Mouse (Mus musculus) ovary, postnatal 10 days (tissue): ENCODE measurements around the gene Drosha.

Experiments used
- DNase-seq: peaks from one replicate; pipeline ENCODE4 v3.0.0; 2022; ENCODE audit warnings: low spot score

Gene Drosha

DNA sequence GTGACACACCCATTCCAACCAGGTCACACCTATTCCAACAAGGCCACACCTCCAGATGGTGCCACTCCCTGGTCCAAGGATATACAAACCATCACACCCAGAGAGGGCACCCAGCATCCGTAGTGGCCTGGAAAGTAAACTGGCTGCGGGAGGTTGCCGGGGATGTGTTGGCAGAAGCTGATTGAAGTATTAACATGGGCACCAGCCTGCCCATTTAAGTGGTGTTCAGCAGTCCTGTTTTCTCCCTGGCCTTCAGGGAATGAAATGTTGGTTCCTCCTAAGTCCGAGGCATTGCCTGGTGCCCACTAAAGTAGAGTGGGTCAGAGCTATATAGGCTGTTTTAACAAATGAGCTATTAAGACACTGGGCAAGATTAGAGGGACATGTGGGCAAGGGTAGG lies 8.0 kb downstream of the Drosha start:
- DNase-seq, result no peak

DNA sequence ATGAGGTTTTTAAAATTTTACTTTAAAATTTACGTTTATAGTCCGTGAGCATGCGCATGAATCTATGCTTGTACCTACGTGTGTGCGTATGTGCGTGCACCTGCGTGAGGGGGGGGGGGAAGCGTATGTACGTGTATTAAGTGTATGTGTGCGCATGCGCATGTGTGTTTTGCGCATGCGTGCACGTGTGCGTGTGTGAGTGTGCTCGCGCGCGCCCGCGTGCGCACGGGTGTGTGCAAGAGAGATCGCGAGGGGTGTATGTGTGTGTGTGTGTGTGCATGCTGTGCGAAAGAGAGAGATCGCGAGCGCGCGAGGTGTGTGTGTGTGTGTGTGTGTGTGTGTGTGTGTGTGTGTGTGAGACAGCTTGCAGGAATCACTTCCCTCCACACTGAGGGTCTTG lies 8.8 kb downstream of the Drosha start:
- no peak for DNase-seq

DNA sequence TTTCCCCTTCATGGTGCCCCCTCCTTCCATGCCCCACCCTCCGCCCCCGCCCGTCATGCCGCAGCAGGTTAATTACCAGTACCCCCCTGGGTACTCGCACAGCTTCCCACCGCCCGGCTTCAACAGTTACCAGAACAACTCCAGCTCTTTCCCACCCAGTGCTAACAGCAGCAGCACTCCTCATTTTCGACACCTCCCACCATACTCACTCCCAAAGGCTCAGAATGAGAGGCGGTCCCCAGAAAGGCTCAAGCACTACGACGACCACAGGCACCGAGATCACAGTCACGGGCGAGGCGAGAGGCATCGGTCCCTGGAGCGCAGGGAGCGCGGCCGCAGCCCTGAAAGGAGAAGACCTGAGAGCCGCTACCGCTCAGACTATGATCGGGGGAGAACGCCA lies 9.6 kb downstream of the Drosha start:
- DNase-seq, result no peak

DNA sequence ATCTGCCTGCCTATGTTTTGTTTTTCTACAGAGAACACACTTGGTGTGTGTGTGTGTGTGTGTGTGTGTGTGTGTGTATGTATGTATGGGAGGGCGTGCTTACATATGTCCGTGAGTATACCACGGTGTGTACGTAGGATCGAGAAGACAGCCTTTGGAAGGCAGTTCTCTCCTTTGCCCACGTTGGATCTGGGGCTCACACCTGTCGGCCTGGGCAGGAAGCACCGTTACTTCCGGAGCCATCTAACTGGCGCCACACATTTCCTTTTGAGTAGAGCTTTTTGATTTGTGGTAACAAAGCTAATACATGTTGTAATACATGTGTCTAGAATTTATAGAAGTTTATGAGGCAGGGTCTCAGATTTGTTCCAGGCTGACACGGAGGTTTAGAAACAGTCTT lies 16.1 kb downstream of the Drosha start:
- DNase-seq, result no peak

DNA sequence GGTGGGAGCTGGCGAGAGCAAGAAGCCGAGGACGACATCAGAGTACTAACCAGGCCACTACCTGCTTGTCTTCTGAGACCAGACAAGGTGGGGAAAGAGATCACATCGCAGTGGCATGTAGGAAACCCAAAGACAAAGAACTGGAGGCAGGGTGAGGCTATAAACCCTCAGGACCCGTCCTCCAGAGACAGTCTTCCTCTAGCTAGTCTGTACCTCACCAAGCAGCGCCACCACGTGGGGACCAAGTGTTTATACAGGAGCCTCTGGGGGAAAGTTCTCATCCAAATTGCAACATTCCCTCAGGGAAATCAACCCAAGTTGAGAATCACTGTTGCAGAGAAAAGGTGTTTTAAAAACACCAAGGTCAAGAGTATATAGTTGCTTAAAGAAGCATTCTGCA lies 18.2 kb downstream of the Drosha start:
- no peak for DNase-seq

DNA sequence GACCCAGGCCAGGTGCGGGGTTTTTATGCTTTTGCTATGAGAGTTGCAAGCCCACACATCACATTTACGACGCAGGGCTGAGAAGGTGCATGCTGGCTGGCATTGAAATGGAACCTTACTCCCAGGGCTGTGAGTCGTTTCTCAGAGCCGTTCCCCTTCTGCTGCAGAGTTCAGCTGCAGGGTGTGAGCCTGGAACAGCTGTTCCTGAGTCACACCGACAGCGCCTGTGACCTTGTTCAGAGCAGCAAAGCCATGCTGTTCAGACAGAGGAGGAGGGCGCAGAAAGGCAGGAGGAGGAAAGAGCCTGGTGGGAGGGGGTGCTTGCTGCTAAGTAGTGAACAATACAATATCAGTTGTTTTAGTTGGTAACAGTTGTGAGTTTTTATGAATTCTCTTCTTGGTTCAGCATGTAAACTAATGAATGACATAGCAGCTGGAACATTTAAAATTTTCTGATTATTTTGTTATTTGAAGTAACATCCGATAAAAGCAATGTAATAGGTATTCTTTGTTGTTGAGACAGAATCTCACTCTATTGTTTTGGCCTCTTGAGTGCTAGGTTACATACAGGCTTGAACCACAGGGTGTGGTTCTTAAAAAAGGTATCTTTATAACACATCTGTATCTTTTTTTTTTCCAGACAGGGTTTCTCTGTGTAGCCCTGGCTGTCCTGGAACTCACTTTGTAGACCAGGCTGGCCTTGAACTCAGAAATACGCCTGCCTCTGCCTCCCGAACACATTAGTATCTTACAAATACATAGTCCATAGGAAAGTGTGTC lies 23.8 kb downstream of the Drosha start:
- no peak for DNase-seq

DNA sequence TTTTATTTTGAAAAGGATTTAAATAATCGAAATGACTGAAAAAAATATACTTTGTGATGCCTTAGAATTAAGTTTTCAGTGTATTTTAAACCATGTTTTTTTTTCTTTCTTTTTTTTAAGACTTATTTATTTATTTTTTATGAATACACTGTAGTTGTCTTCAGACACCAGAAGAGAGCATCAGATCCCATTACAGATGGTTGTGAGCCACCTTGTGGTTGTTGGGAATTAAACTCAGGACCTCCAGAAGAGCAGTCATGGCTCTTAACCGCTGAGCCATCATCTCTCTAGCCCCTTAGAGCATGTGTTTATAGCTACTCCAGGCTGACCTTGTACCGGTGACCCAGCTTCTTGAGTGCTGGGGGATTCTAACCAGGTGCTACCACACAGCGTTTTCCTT lies 24.8 kb downstream of the Drosha start:
- DNase-seq, result no peak

DNA sequence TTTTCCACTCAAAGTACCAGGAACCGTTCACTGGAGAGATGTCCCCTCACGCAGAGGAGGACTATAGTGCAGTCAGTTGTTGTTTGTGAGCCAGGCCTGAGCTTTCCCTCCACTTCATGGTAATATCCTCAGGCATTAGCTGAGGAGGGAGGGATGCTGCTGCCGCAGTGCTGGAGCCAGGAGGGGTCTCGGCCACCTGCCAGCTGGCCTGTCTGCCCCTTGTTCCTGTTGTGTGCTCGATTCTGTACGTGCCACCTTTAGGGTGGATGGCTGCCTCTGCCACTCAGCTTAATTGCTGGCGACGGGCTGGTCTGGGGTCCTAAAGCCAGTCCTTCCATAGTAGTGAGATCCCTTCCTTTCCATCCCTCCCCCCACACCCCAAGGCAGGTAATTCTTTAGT lies 28.9 kb downstream of the Drosha start:
- no peak for DNase-seq

DNA sequence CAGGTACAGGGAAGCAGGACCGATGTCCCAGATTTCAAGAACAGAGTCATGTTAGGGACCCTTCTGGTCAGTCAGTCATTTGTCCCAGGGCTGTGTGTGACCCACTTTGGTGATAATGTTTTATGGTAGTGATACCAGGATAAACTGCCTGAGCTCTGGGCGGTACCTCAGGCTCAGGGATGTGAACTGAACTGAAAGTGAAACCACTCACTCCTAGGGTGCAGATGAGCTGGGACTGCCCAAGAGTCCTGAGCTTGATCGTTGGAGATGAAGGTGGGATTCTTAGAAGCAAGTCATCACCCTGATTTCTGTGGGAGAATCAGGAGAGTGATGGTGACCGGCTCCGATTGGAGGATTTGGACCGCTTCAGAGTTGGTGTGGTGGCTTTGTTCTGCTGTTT lies 32.2 kb downstream of the Drosha start:
- no peak for DNase-seq

DNA sequence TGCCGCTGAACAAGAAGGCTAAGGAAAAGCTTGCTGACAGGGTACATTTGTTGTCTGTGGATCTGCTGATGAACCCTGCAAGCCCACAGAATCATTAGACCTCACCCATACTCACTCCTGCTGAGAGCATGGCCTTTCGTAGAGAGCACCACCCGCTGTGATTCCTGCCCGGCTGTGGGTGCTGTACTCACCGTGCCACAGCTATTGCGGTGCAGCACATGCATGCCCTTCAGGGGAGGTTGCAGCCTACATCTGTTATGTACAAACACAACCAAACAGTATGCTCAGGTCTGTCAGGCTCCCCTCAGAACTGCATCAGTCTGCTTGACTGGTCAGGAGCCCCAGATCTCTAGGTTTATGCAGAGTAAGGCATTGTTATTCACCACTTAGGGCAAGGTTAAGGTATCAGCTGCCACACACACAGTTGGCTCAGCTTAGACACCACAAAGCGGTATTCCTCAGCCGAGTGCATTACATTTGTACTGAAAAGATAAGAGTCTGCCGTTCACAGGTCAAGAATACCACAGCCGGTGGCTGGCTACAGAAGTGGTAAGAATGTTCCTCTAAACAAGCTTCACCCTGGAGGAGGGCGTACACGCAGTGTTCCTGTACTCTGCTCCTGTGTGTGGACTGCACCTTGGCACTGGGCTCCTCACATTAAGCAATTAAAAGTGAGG lies 33.4 kb downstream of the Drosha start:
- no peak for DNase-seq

DNA sequence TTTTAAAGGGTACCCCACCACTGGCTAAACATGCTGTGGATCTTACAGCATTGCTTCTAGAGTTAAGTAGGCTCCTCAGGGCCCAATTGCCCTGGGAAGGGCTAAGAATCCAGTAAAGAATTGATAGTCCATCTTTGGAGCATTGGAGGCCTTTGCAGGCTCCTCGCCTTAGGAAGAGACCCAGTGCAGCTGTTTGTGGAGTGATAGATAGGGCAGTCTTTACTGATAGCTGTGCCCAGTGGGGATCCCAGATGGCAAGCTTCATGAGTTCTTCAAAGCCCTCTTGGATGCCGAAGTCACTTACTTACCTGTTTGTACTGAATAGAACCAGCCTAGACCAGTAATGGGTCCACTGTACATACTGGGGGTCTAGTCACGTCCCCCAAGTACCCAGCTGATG lies 34.0 kb downstream of the Drosha start:
- DNase-seq, result no peak

DNA sequence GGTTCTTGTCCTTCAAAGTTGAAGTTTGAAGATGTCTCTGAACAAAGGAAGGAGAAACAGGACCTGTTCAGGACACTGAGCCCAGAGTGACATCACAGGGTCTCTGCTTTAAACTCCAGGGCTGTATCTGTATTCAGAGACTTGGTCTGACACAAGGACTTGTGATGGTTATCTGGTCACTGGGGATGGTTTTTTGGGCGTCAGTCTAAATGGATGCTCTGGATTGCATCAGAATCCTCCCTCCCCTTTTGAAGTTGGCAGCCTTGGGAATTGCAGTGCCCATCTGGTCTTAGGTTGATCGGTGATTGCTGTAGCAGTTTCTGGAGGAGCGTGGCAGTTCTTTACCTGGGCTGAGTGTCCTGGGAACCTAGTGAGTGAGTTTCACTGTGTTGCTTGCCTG lies 37.4 kb downstream of the Drosha start:
- no peak for DNase-seq

DNA sequence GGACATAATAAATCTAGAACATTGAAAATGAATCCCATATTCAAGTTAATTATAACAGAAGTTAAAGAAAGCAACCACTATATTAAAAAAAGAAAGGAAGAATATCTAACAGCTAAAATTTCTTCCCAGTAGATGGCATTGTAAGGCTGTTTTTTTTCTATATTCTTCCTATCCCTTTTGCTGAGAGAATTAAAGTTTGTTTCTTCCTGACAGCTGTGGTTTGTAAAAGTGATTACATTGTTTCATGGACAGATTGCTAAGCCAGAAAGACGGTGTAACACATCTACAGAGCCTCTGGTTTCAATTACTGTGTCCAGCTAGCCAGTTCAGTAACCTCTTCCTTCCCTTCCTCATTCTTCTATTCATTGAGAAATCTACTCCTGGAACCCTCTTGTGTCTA lies 39.1 kb downstream of the Drosha start:
- no peak for DNase-seq

DNA sequence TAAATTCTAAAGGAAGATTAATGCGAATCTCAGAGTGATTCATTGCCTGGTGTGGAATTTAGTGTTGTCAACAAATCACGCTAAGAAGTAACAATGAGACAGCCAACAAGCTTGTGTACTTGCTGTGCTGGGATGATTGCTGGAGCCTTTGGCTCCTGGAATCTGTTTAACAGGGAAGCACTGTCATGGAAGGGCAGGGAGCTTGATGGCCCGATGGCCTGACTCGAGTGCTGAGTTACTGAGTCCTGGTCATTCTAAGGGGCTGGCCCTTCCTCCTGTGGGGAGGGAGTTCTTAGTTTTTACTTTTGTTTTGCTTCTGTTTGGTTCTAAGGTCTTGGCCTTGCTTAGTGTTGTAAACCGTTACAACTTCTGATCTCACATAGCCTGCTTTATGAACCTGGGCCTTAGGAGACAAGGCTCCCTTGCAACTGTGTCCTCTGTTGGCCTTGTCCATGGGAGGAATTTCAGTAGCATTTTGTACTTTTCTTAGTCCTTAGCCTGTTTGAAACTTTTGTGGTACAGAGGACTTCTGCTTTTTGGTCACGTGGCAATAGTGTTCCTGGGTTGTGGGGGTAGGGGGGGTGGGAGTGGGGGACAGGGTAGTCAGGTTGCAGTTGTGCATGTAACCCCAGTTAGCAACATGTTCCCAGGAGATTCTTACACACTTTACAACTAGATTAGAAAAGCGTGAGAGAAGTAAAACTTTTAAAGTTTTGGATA lies 41.1 kb downstream of the Drosha start:
- no peak for DNase-seq

DNA sequence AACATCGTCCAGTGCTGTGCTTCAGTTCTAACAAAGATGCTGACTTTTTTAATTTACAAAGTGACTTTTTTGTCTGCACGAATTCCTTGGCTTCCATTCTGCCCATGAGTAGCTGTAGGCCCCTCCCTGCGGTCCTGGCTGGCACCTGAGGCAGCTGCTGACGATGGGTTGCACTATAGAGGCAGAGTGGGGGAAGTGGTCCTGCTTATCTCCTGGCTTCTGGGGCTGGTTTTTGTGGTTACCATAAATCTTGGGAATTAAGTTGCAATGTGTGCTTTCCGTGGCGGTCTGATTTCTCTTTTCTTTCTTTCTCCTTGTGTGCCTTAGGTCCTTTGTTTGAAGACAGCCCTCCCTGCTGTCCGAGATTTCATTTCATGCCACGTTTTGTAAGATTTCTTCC lies 42.7 kb downstream of the Drosha start:
- DNase-seq, result no peak

DNA sequence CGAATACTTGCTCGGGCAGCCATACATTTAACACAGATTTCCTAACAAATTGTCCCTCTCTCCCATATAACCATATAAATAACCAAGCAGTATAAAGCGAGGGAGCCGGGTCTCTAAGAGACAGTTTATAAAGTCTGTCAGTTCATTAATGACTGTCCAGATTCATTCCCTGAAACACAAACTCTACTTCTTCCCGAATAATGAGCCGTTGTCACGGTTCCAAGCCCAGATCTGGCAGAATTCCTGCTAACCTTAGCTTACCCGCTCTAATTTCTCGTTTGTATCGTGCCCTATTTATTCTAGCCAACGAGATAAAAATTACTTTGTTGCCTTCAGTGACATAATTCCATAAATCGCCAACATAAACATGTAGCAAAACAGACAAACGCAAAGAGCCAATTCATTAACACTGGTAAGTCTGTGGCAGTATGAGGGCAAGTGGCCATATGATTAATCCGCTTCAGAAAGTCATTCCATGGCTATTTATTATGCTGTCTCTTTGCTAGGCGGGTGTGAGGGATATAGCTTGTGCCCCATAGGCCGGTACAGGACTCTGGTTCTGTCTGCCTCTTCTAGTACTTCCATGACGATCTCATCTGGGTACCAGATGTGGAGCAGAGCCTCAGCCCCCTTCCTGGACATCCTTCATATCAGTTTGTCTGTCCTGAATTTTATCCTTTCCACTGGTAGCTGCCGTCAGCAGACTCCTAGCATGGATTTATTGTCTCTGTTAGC lies 51.0 kb downstream of the Drosha start:
- no peak for DNase-seq

DNA sequence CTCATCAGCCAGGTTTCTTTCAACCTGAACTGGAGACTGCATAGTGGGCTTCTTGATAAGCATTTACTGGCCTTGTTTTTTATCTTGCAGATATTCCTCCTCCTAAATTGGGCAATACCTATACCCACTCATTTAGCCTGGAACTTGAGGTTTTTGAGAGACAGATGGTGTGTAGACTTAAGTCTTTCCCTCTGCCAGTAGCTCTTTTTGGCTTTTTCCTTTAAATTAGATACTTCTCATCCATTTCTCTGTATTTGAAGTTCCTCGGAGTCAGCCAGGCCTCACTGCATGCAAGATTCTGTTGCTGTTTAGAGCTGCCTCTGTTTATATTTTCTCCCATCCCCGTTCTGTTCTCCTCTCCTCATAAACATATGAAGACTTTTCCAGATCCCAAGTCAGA lies 51.7 kb downstream of the Drosha start:
- DNase-seq, result no peak

DNA sequence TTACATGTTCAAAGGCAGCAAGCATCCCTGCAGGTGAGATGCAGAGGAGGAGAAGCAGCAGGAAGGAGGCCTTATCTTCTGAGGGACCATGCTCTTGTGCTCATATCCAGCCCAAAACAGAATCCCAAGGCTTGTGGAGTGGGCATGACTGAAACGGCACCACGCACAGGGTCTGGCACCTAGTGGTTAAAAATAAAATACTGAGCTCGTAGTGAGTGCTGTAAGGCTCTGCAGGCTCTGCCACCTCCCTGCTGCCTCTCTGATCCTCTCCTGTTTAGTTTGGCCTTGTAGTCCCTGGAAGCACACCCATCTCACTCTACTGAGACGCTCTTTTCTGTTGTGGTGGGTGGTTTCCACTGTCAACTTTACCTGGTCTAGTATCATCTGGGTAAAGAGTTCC lies 52.3 kb downstream of the Drosha start:
- DNase-seq, result no peak

DNA sequence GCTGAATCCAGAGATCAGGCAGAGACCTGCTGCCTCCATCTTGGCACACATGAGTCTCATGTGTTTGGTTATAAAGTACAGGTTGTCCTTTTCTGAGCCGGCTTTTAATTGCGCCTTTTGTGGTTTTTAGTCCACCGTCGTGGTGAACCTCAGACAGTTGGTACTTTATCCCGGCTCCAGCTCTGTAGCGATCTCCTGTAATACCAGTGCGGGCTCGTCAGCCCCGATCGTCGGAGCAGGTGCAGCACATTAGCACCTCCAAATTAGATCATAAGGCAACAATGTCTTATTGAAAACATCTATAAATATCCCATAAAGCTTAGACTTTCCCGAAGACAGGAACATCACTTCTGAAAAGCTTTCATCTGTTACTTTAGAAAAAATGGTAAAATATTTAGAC lies 53.3 kb downstream of the Drosha start:
- DNase-seq, result no peak

DNA sequence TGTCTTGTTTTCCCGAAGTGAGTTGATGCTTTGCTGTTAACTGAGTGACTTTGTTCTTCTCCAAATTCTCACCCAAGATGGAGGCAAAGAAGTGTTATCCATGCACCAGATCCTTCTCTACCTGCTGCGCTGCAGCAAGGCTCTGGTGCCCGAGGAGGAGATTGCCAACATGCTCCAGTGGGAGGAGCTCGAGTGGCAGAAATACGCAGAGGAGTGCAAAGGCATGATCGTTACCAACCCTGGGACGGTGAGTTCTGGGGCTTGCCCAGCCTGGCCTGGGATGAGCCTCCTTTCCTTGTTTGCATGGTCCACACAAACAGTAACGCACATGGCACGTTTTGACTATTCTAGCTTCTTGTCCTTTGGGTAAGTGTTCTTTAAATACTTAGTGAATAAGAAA lies 54.0 kb downstream of the Drosha start:
- DNase-seq, result no peak

DNA sequence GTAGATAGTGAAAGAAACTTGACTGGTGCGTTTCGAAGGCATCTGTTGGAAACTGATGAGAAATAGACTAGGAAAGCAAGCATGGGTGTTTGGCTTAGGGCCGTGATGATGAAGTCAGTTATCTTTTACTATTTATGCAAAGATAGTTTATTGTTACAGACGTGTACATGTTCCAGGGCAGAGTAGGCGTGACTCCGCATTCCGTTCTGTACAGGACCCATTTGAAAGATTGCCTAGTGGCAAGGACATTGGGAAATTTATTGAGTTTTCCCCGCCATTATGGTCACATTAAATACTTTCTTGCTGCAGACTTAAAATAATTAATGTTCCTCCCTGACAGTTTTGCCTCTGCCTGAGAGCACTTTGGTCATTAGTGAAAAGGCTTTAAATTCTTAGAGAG lies 55.3 kb downstream of the Drosha start:
- no peak for DNase-seq

DNA sequence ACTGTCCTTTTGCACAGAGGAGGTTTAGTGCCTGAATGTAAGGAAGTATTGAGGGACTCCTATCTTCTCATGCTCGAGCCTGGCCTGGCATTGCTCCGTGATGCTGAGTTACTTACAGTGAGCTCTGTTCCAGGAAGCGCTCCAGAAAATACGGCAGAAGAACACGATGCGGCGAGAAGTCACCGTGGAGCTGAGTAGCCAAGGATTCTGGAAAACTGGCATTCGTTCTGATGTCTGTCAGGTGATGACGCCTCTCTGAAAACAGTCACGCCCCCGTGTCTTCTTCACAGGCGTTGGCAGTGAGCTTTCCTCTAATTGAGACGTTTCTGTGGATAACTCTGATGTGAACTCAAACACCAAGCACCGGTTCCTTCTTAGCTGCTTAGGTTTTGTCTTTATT lies 60.2 kb downstream of the Drosha start:
- no peak for DNase-seq

DNA sequence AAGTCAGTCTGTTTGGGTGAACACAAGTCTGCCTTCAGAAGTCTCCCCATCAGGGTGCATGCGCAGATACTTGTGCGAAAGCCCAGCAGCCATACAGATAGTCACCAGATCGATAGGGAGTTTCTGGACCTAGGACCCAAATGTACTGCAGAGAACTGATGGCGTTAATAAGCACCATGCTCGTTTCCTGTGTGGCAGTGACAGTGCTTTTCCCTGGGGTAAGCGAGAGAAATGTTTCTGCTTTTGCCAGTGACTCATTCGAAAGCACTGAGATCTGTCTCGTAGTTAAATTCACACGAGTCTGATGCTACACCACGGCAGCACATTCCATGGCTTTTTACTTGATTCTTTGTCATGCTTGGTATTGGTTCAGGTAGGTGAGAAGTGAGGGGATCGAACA lies 60.7 kb downstream of the Drosha start:
- DNase-seq, result no peak
